ENCODE assay signal across 13 mouse cellular contexts in the genomic region with DNA sequence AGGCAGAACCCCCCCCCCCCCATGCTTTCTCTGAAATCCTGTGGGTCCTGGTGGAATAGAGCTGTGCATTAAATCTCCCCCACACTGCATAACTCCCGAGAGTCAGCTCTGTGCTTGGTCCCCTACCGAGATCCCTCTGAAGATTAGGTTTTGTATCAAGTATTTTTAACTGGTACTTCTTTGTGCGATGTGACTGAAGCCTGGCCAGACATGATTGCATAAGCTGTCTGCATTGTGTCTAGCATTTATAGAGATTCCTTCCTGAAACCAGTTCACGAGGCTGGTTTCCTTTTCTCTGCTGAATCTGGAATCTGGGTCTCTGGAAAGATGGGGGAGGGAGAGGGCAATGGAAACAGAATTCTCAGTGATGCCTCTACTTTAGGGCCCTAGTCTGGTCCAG. TPM values are rescaled to one million over a fixed set of nuclear protein-coding genes. Genes with fewer than 3 reads are reported as not detected.
DNase-seq lines count a peak whose midpoint lies in the region; ATAC-seq and TF ChIP-seq lines count a peak whose summit lies in the region.
"Had no signal": no experiment of that assay in that cellular context is flagged by ENCODE, and none has a peak within 500 bp of the region (broad histone marks: within the 10 kb centered on the region; RNA-seq: fewer than 3 reads in every experiment).

No protein-coding gene starts in this region.

- no peak overlapping the region for H3K9ac ChIP-seq in lung, embryonic 14.5 days
- H3K9ac ChIP-seq in stomach, embryonic 15.5 days, result no peak overlapping the region
- H3K9ac ChIP-seq: forebrain, embryonic 13.5 days had no signal

- no peaks in the 10 kb centered on the region for H3K36me3 ChIP-seq in lung, embryonic 14.5 days (ENCODE audit: insufficient read depth)
- H3K36me3 ChIP-seq in stomach, embryonic 15.5 days, result no peaks in the 10 kb centered on the region
- no peaks in the 10 kb centered on the region for H3K36me3 ChIP-seq in thymus, adult 2 months (ENCODE audit: control insufficient read depth, insufficient read depth, low read length)

- TF ChIP-seq CTCF in lung, embryonic 14.5 days (IDR thresholded peaks at IDR 0.05; ENCODE audit: low read depth), result no peak
- TF ChIP-seq CTCF in thymus, adult 2 months (IDR thresholded peaks at IDR 0.05; ENCODE audit: borderline replicate concordance, control insufficient read depth, extremely low read depth, insufficient read depth, low read length, poor library complexity), result no peak

- no peak overlapping the region; the same call in 1 of the 2 replicates for H3K27ac ChIP-seq in lung, embryonic 14.5 days (ENCODE audit: low read depth)
- peak overlapping the region; percentile 13; the same call in 1 of the 2 replicates for H3K27ac ChIP-seq in stomach, embryonic 15.5 days
- no peak overlapping the region for H3K27ac ChIP-seq in thymus, adult 2 months (ENCODE audit: control insufficient read depth, insufficient read depth, low read length)
- H3K27ac ChIP-seq: forebrain, embryonic 13.5 days; hindbrain, postnatal 0 days had no signal

- no peak overlapping the region for H3K4me3 ChIP-seq in lung, embryonic 14.5 days (ENCODE audit: low read depth, low read length)
- H3K4me3 ChIP-seq in stomach, embryonic 15.5 days (replicated peaks), result no peak overlapping the region
- no peak overlapping the region for H3K4me3 ChIP-seq in thymus, adult 2 months (ENCODE audit: control insufficient read depth, insufficient read depth, low read length)
- H3K4me3 ChIP-seq: forebrain, embryonic 13.5 days had no signal

- H3K9me3 ChIP-seq in lung, embryonic 14.5 days (ENCODE audit: low read depth, low read length), result no peaks in the 10 kb centered on the region
- no peaks in the 10 kb centered on the region for H3K9me3 ChIP-seq in stomach, embryonic 15.5 days
- H3K9me3 ChIP-seq: forebrain, embryonic 13.5 days had no signal

- DNase-seq in lung, embryonic 14.5 days, result peak; percentile 33
- no peak for DNase-seq in lung, postnatal 4 days
- peak; percentile 72 for DNase-seq in Muller cell, postnatal 12 days (ENCODE audit: inconsistent ontology term)
- DNase-seq in brain, adult 2 months (ENCODE audit: low read depth, low spot score), result peak; percentile 81
- no peak for DNase-seq in cerebellum, postnatal 25 days
- no peak for DNase-seq in thymus, adult 2 months
- DNase-seq: adrenal gland, postnatal 10 days; gastrocnemius, postnatal 14 days; kidney, postnatal 36 days had no signal

- H3K4me1 ChIP-seq in lung, embryonic 14.5 days (ENCODE audit: insufficient read depth), result peaks cover 18% of the 10 kb centered on the region; the same call in 1 of the 2 replicates
- H3K4me1 ChIP-seq in stomach, embryonic 15.5 days, result peaks cover 13% of the 10 kb centered on the region
- H3K4me1 ChIP-seq in thymus, adult 2 months (replicated peaks; ENCODE audit: control insufficient read depth, insufficient read depth, low read length), result peaks cover 12% of the 10 kb centered on the region

- WGBS in lung, embryonic 14.5 days, result 39% methylated on average over 4 of the region's 4 CpGs
- 52% methylated on average over 4 of the region's 4 CpGs for WGBS in stomach, embryonic 15.5 days
- 82% methylated on average over 4 of the region's 4 CpGs for WGBS in thymus, adult 2 months

- H3K4me2 ChIP-seq in lung, embryonic 14.5 days, result no peak overlapping the region
- no peak overlapping the region for H3K4me2 ChIP-seq in stomach, embryonic 15.5 days
- H3K4me2 ChIP-seq: forebrain, embryonic 13.5 days had no signal

- ATAC-seq in lung, embryonic 14.5 days (ENCODE audit: insufficient read depth), result no peak
- ATAC-seq in stomach, embryonic 15.5 days (ENCODE audit: insufficient read depth, low FRiP score, low read depth), result no peak
- ATAC-seq: forebrain, embryonic 13.5 days; hindbrain, postnatal 0 days; midbrain, embryonic 16.5 days had no signal

- TF ChIP-seq POLR2A in thymus, adult 2 months (IDR thresholded peaks at IDR 0.05; ENCODE audit: control insufficient read depth, extremely low read depth, insufficient read depth, low read length, poor library complexity), result no peak

- H3K27me3 ChIP-seq in lung, embryonic 14.5 days (ENCODE audit: insufficient read depth, low read length), result no peaks in the 10 kb centered on the region
- H3K27me3 ChIP-seq in stomach, embryonic 15.5 days (replicated peaks), result no peaks in the 10 kb centered on the region
- H3K27me3 ChIP-seq in thymus, adult 2 months (ENCODE audit: control insufficient read depth, insufficient read depth, low read length), result no peaks in the 10 kb centered on the region
- H3K27me3 ChIP-seq: forebrain, embryonic 13.5 days had no signal

RNA-seq across cellular contexts. Expression of a gene that starts 11.5 kb away (rescaled TPM):
- 22.5 and 23.7 TPM in 2 replicates for polyA plus RNA-seq in lung, embryonic 14.5 days (2014; fragmentation: Nextera tagmentation; extraction: Ambion mirVana)
- polyA plus RNA-seq in stomach, embryonic 15.5 days (2015; fragmentation: Nextera tagmentation; extraction: Ambion mirVana), result 23.6 and 31.6 TPM in 2 replicates
- 73.8 and 82.9 TPM in 2 replicates for polyA plus RNA-seq in thymus, adult 2 months (2012; rRNA removed)

RNA-seq across cellular contexts. Expression of a gene that starts 39.5 kb away (rescaled TPM):
- polyA plus RNA-seq in lung, embryonic 14.5 days (2014; fragmentation: Nextera tagmentation; extraction: Ambion mirVana), result 4.4 and 4.9 TPM in 2 replicates
- 19.8 and 22.4 TPM in 2 replicates for polyA plus RNA-seq in stomach, embryonic 15.5 days (2015; fragmentation: Nextera tagmentation; extraction: Ambion mirVana)
- 9.3 and 12.1 TPM in 2 replicates for polyA plus RNA-seq in thymus, adult 2 months (2012; rRNA removed)

Comparison
In these comparisons a context has a peak if more than half of its experiments do, and no peak if none do; other contexts are left out.
1. DNase-seq: peak in lung, embryonic 14.5 days (single experiment), Muller cell, postnatal 12 days (single experiment) and brain, adult 2 months (single experiment); none in lung, postnatal 4 days (0 of 2), cerebellum, postnatal 25 days (0 of 2) and thymus, adult 2 months (single experiment).